Mouse (Mus musculus): Measurements from ENCODE around the gene Evi2.

DNA sequence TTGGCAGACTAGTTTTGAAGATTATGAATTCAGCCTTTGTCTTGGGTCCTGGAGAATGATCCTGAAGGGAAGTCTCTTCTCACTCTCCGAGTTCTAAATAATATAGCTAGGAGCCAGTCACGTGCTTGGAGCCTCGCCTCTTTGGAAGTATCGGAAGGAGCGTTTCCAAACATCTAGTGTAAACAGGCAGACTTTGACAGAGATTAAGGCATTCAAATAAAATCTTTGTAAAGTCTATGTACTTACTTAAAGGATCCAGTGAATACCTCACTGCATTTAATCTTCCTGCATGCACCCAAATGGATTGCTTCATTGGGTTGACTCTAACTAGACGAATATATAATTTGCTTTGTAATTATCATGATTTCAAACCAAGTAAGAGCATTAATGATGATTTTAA, 47.0 kb downstream of the Evi2 start:
- TF ChIP-seq POLR2A (IDR thresholded peaks at IDR 0.05; ENCODE audit: control insufficient read depth, low read depth, low read length) = no peak
- no peak for TF ChIP-seq CTCF (IDR thresholded peaks at IDR 0.05; ENCODE audit: control insufficient read depth, insufficient read depth, insufficient replicate concordance, low read depth, low read length)
